Mouse (Mus musculus) urinary bladder, postnatal 25 days (tissue): Measurements from ENCODE around the gene Atoh8.
A peak's percentile ranks its signal among the peaks of the same experiment; 100 is the strongest.

ENCODE experiments used
- DNase-seq: peaks from one replicate; pipeline ENCODE4 v3.0.0; 2022; ENCODE audit warnings: low spot score

The Atoh8 gene

DNA sequence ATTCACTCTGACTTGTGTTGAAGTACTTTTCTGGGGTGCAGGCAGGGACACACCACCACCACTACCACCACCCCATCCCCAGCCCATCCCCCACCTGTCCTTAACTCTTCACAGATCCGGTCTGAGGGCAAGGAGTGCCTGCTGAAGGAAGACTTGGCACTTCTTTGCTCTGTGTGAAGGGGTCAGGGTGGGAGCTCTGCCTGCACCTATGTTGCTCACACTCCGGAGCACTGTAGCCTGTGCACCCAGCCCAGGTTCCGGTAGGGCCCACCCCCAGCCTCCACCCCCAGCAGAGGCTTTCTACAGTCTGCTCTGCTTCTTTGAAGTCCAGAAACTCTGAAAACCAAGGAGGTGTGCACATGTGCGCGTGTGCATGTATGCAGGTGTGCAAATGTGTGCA, 44.8 kb downstream of the Atoh8 start:
- DNase-seq = no peak

DNA sequence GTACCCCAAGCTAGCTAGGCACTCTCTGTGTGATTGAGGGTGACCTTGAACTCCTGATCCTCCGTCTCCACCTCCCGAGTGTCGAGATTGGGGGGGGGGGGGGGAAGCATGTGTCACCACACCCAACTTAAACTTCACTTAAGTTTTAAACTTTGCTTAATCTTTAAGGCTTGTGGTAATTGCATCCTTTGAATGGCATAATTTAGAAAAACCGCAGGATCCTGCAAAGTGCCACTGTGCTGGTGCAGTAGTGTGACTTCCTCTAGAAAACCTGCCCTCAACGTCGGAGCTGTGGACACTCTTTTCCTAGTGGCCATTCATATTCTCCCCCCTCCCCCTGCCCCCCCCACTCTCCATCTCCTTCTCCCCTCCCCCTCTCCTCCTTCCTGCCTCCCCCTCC, 45.3 kb downstream of the Atoh8 start:
- no peak for DNase-seq

DNA sequence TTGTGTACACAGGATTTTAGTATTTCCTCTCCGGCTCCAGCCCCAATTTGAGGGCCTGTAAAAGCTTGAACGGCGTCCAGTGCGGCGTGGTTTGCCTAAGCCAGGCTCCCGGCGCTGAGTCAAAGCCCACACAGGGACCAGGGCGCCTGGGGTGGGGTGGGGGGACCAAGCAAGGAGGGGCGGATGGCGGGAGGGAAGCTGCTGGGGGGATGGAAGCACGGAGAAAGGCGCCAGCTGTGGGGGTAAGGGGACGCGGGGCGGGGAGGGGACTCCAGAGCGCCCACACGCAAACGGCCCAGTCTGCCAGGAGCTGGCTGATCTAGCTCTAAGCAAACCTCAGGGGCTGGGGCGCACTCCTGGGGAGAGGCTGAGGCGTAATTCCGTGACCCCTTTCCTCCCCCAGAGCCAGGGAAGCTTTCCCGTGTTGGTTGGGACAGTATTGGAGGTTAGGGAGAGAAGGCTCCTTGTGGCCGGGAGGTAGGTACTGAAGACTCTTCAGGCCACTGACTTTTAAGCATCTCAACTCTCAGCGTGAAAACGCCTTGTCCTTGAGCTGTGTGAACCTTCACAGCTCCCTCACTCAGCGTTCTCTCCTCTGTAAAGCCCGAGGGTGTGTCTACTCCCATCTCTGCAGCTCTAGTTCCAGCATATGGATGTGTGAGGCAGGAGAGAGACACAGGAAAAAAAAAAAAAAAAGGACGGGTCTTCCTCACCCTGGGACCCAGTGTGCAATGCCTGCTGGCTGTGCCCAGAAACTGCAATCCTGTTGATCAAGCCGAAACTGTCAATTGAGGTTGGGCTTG, 46.1 kb downstream of the Atoh8 start:
- DNase-seq = peak; percentile 43

DNA sequence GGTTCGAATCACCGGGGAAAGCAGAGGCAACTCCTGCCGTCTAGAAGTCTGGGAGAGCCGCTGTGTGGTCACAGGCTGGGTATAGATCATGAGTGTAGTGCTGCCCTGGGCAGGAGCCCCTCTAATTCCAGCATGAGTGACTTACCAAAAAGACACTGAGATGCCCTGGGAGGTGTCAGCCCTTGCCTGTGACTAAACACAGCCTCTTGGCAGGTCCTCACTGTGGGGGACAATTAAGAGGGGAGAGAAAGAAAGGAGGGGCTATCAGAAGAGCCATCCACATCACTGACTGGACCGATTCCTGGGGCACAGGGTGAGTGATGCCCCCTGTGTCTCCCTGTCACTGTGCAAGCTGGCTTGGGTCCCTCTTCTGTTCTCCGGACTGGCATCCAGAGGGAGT, 48.6 kb downstream of the Atoh8 start:
- DNase-seq = no peak

DNA sequence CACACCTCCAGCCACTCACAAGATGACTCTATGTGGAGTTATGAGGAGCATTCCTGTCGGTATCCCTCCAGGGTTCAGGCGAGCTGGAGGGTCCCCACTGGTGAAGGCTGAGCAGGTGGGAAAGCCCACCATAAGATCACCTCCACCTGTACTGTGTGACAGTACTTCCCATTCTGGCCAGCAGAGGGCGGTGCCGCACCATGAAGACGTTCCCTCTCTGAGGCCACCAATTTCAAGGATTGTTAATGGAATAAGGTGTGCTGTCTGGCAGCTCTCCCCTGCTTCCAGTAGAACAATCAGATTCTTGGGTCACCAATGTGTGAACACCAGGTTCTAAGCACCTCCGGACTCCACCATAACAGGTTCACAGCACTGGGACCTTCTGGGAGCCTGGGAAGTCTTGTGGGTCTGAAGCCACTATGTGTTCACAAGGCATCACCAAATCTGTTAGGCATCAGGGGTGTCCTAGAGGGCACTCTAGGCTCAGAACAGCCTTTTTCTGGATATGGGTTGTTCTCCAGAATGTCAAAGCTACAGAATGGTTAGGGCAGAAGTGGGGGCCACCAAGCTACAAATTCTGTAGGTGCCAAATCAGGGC, 49.4 kb downstream of the Atoh8 start:
- peak; percentile 88 for DNase-seq

DNA sequence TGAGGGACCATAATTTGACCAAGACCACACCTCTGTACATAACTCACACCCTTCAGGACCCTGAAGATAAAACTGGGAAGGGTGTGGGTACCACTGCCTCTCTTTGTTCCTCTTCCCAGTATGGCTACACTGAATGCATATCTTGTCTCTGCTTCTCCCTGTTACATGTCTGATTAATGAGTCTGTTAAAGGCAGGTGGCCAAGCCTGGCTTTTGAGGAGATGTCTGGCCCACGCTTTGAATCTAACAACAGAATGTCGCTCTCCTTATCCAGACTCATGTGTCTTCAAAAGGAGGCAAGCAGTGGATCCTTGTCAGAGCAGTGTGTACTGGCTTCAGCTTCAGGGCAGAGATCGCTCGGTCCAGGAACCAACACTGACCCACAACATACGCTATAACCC, 50.8 kb downstream of the Atoh8 start:
- no peak for DNase-seq

DNA sequence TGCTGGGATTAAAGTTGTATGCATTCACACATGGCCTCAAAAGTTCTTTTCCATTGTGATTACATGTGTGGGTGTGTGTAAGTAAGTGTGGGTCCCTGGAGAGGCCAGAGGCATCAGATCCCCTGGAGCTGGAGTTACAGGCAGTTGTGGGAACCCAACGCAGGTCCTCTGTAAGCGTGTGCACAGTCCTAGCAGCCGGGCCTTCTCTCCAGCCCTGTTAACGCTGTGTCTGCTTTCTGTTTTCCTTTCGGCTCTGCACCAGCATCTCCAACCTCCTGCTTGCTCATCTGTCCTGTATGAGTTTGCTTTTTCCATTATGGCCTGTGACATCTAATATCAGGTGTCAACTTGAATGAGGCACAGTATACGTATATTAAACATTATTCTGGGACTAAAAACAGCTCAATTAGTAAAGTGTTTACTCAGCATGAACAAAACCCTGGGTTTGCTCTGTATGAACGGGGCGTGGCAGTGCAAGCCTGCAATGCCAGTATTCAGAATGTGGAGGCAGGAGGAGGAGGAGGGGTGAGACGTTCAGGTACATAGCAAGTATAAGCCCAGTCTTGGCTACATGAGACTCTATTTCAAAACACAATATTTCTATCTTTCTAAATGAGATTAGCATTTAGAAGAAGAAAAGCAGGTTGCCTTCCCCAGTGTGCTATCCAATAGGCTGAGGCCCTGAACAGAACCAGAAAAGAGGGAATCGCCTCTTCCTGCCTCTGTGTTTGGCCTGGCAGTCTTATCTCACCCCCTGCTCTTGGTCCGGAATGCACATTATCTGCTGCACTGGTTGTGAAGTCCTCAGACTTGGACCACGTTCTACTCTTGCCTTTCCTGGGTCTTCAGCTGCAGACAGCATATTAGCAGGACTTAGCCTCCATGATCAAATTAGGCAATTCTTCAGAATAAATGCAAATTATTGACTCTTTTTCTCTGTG, 55.5 kb downstream of the Atoh8 start:
- DNase-seq = no peak

DNA sequence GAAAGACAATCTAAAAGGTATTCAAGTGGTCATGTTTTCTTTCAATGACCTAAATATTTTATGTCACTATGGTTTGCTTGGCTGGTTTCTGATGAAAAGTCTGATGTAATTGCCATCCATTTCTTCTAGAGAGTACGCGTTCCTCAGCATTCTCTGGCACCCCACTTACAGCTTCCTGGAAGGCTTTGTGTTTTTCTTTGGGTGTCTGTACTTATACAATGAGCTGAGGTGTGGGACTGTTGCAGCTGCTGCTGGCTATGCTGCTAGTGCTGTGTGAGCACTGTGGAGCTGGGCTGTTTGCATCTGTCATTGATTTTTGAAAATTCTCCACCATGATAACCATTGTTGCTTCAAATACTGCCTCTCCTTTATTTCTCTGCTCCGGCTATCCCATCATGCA, 56.4 kb downstream of the Atoh8 start:
- no peak for DNase-seq

DNA sequence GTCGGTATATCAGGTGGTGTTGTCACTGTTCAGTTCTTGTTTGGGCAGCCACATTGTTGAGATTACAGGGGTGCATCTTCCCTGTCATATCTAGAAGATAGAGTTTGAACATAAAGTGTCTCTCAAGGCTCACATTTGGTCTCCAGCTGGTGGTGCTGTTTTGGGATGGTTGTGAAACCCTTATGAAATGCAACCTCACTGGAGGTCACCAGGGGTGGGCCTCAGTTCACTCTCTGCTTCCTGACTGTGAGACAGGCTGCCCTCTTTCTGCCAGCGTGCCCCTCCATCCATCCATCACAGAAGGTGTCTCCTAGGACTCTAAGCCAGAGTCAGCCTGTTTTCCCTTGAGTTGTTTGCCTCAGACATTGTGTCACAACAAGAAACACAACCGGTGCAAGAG, 58.0 kb downstream of the Atoh8 start:
- no peak for DNase-seq

DNA sequence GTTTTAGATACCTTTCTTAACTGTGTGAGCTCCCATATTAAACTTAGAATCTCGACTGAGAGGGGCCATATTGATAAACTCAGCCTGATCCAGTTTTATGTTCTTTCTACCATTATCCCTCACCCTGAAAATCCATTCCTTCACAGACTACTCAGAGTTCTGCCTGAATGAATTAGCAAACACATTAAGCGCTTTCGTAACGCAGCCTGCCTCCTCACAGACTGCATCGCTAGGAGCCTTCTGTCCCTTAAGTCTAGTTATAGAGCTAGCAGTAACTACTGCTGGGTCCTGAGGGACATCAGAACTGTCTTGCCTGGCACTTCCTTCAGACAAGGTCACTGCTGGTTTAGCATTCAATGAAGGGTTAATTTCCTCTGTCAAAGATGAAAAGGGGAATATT, 59.4 kb downstream of the Atoh8 start:
- DNase-seq = no peak

DNA sequence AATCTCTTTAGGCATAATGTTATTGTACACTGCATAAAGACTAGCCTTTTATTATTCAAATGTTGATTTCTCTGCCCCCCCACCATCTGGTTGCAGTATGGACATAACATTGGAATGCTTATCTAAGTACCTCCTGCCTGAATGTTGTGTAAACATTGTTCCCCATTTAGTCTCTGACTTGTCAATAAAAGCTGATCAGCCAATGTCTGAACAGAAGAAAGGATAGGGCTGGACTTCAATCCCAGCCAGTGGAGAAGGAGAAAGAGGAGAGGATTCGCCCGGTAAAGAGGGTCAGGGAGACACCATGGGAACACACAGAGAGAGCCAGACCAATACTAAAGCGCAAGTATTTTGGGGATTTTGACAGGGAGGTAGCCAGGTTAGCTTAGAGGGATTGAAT, 60.0 kb downstream of the Atoh8 start:
- DNase-seq = no peak

DNA sequence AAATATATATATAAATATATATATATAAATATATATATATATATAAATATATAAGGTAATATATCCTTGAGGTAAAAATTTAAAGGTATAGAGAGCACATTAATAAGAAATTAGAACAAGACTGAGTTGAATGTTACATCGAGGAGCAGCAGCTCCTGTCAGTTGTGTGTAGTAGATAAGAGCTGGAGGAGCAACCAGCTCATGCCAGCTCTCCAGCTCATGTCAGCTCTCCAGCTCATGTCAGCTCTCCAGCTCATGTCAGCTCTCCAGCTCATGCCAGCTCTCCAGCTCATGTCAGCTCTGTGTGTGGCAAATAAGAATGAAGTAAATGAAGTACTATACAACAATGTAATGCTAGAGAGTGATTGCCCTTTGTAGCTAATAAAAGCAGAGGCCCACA, 62.0 kb downstream of the Atoh8 start:
- no peak for DNase-seq

DNA sequence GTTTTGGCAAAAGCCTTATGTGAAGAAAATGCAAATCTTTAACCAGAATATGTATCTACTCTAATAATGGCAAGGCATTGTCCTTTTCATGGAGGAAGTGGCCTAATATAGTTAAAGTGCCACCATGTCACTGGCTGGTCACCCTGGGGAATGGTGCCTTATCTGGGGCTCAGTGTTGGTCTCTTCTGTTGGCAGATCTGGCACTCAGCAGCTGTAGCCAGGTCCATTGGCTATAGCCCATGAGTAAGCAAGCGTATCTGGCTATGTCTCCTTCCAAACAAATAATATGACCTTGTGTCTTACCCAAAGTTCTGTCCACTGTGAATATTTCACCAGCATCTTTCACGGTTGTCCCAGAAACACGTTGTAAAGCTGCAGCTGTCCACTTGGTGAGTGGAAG, 64.0 kb downstream of the Atoh8 start:
- DNase-seq = no peak

DNA sequence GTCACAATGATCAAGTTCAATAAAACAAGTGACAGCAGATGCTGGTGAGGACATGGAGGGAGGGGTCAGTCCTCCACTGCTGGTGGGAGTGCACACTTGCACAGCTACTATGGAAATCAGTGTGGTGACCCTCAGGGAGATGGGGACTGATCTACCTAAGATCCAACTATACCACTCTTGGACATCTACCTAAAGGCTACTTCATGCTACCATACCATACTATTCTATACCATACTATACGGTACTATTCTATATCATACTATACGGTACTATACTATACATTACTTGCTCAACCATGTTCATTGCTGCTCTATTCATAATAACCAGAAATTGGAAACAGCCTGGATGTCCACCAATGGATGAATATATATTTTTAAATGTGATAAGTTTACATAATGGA, 69.5 kb downstream of the Atoh8 start:
- DNase-seq = no peak

DNA sequence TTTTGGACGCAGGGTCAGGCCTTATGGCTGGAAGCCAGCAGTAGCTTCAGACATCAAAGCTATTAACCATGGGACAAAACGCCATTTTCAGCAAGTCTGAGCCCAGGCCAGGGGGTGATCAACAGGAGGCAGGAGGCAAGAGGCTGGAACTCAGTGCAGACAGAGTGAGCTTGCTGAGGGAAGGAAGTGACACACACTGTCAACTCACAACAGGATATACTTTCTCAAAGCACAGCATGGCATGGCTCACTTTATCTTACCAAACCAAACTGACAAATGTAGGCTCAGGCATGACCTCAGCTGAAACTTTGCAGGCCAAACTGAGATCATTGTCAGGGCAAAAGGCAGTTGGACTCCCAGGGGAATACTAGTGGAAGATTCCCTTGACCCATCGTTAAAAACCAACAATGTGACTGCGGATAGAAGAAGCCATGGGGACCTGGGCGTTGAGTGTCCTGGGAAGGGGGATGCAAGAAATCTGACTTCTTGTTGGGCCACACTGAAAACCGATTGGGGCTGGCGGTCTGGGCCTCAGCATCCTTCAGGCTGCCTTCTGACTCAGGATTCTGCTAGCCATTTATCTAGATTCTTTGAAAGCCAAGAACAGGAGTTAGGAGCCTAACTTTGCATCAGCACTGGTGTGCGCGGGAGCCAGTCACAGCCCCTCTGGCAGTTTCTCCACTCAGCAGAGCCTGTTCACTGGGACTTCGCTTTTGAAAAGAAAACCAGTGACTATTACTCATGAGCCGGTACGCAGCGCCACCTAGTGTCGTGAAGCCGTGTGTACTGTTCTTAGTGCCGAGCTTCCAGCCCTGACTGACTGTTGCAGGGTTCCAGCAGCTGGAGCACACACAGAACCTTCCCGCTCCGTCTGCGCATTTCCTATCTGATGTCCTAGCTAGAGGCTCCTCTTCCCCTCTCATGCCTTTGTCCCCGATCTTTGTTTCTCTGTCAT, 70.8 kb downstream of the Atoh8 start:
- DNase-seq = peak; percentile 83

DNA sequence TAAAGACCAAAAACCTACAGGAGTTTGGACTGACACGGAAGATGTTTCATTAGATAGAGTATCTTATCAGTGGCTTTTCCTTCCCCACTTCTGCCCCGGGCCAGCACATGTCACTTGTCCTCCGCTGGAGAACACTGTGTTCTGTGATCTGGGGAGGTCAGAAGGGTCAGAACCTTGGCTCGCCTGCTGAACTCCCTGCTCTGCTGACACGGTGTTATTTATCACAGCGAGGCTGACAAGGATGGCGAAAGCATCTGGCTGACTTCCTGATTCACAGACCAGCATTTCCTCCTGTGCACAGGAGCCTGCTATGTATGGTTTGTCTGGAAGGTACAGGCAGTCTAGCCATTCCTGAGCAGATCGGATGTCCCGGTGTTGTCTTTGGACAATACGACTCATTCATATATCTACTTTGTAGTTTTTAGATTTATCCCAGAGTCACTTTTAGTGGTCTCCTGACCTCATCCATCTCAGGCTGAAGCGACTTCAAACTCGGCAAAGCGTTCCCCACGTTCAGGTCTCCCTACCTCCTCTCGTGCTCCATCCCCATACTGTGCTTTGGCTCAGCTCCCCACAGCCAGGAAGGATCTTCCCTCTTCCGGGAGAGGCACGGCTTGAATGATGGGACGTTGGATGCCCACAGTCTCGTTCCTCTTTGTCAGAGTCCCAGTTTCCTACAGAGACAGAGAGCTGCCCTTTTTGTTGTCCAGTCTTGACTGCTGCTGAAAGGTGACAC, 73.1 kb downstream of the Atoh8 start:
- DNase-seq = no peak

DNA sequence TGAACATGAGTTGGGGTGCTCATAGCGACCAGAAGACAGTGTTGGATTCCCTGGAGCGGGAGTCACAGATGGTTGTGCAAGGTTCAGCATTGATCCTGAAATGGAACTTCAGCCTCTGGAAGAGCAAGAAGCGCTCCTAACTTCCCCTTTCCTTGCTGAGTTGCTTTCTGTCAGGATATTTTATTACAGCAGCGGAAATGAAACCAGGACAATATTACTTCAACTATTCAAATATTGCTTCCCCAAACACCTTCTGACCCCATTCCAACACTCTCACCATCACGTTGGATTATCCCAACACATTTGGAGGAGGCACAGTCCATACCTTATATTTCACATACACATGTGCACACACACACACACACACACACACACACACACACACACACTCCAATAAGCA, 73.6 kb downstream of the Atoh8 start:
- DNase-seq = no peak

DNA sequence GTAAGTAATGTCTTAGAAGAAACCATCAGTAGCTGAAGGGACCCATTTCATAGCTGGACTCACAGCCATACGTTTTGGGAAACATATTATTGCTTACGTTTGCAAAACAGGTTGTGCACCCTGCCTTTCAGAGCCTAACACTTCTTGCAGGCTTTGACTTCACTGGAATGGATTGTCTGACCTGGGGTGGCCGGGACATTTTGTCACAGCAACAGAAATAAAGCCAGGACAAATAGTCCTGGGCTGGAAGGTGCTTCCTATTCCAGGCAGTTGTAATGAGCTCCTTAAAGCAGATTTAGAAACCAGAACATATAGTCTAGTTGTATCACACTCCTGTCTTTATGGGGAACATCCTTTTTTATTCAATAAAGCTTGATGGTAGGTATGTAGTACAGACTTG, 74.4 kb downstream of the Atoh8 start:
- DNase-seq = no peak

DNA sequence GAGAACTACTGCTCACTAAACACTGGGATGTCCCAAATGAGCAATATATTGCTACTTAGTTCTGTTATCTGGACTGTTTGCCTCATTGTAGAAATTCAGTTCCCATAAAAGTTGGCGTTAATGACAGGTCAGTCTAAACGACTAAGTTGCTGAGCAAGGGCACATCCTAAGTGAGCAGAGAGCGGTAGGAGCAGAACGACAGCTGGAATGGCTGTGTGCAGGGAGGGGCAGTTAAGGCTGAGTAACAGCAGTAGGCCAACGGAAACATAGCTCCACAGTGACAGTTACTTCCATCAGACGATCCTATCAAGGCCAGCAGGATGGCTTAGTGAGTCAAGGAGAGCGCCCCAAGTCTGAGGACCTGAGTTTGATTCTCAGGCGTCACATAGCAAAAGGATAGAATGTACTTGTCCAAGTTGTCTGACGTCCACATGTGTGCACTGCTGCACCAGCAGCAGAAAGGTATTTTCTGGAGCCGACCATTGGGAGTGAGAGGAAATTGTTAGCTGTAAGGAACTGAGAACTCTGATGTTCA, 75.4 kb downstream of the Atoh8 start:
- DNase-seq = no peak

DNA sequence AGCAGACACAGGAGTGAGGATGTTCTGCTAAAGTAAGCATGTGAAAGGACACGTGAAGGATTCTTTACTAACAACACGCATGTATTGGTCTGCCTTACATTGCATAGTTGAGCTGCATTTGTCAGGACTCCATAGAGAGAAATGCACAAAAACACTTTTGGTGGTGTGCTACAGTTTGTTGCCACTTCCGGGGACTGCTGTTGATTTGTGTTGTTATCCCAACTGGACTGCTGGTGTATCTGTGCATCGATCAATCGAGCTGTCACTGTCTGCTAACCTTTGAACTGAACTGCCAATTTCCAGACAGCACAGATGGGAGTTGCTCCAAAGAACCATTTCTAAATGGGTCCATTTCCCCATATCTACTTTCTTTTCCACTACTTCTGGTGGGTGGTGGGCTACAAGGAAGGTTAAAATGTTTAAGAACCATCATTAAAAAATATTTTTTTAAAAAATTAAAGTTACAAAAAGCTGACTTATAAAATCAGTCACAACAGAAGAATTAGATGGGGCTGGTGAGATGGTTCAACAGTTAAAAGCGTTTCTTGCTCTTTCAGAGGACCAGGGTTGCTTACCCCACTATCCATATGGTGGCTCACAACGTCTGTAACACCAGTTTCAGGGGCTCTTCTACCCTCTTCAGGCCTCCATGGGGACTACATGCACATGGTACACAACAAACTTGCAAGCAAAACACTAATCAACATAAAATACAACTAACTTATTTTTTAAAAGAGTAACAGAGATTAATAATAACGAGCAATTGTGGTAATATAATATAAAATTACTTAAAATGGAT, 76.2 kb downstream of the Atoh8 start:
- DNase-seq = no peak
